Mouse (Mus musculus): ENCODE measurements around the gene Il10.

The Il10 gene

GRCm38 (mm10) chr1:131019492-131020098 is at the start of gene Il10:
Il10 (plus strand) TSS chr1:131019845.
- peak; percentile 61 for DNase-seq (ENCODE audit: low read depth)

GRCm38 (mm10) chr1:130979455-130979854 is 40.2 kb upstream of the Il10 start:
- DNase-seq (ENCODE audit: low read depth) = peak; percentile 82

- DNase-seq (ENCODE audit: low read depth) = peak; percentile 32
These were observed 35.2 kb upstream of the Il10 start for GRCm38 (mm10) chr1:130984441-130984840.

- DNase-seq (ENCODE audit: low read depth) = no peak
These were observed 32.6 kb upstream of the Il10 start for GRCm38 (mm10) chr1:130987001-130987400.

GRCm38 (mm10) chr1:130987418-130987817 is 32.2 kb upstream of the Il10 start:
- peak; percentile 62 for DNase-seq (ENCODE audit: low read depth)

- DNase-seq (ENCODE audit: low read depth) = peak; percentile 74
These were observed 30.3 kb upstream of the Il10 start for GRCm38 (mm10) chr1:130989331-130989730.

- peak; percentile 71 for DNase-seq (ENCODE audit: low read depth)
These were observed 29.2 kb upstream of the Il10 start for GRCm38 (mm10) chr1:130990448-130990847.

GRCm38 (mm10) chr1:130993574-130994154 is 26.0 kb upstream of the Il10 start:
- peak; percentile 96 for DNase-seq (ENCODE audit: low read depth)

- DNase-seq (ENCODE audit: low read depth) = peak; percentile 49
These were observed 24.1 kb upstream of the Il10 start for GRCm38 (mm10) chr1:130995515-130995914.

GRCm38 (mm10) chr1:130996356-130996755 is 23.3 kb upstream of the Il10 start:
- peak; percentile 81 for DNase-seq (ENCODE audit: low read depth)

GRCm38 (mm10) chr1:130997441-130997840 is 22.2 kb upstream of the Il10 start:
- peak; percentile 51 for DNase-seq (ENCODE audit: low read depth)

GRCm38 (mm10) chr1:130998321-130998720 is 21.3 kb upstream of the Il10 start:
- peak; percentile 46 for DNase-seq (ENCODE audit: low read depth)

- peak; percentile 84 for DNase-seq (ENCODE audit: low read depth)
These were observed 19.9 kb upstream of the Il10 start for GRCm38 (mm10) chr1:130999708-131000107.

- peak; percentile 70 for DNase-seq (ENCODE audit: low read depth)
These were observed 19.3 kb upstream of the Il10 start for GRCm38 (mm10) chr1:131000296-131000695.

- DNase-seq (ENCODE audit: low read depth) = no peak
These were observed 17.1 kb upstream of the Il10 start for GRCm38 (mm10) chr1:131002561-131002960.

GRCm38 (mm10) chr1:131003037-131003922 is 16.4 kb upstream of the Il10 start:
- peak; percentile 89 for DNase-seq (ENCODE audit: low read depth)

- DNase-seq (ENCODE audit: low read depth) = peak; percentile 49
These were observed 13.6 kb upstream of the Il10 start for GRCm38 (mm10) chr1:131006069-131006468.

GRCm38 (mm10) chr1:131010201-131011153 is 9.2 kb upstream of the Il10 start:
- DNase-seq (ENCODE audit: low read depth) = peak; percentile 94

GRCm38 (mm10) chr1:131012494-131012893 is 7.2 kb upstream of the Il10 start:
- peak; percentile 33 for DNase-seq (ENCODE audit: low read depth)

- no peak for DNase-seq (ENCODE audit: low read depth)
These were observed 5.7 kb upstream of the Il10 start for GRCm38 (mm10) chr1:131013926-131014325.

GRCm38 (mm10) chr1:131015281-131015680 is 4.4 kb upstream of the Il10 start:
- peak; percentile 21 for DNase-seq (ENCODE audit: low read depth)

GRCm38 (mm10) chr1:131015879-131016278 is 3.8 kb upstream of the Il10 start:
- no peak for DNase-seq (ENCODE audit: low read depth)

All from induced T-regulatory cell, adult 2 months (primary cell).